9 mouse cellular contexts compared by ENCODE assay signal in the genomic region with DNA sequence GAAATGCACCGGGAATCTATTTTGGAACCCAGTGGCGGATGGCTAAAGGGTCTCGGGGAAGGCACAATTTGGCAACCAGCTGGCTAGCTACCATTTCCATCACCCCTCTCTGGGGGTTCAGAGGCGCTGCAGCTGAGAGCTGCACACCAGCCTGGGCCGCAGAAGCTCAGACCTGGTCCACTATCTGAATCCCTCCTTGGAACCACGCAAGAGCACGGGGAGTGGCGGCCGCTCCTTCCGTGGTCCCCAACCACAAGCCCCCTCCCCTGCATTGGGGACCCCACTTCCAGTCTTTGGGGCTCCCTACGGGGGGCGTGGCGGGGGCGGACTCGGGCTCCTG. TPM values are rescaled to one million over a fixed set of nuclear protein-coding genes. Genes with fewer than 3 reads are reported as not detected.
DNase-seq lines count a peak whose midpoint lies in the region; ATAC-seq and TF ChIP-seq lines count a peak whose summit lies in the region.
"Had no signal": no experiment of that assay in that cellular context is flagged by ENCODE, and none has a peak within 500 bp of the region (broad histone marks: within the 10 kb centered on the region; RNA-seq: fewer than 3 reads in every experiment).

No protein-coding gene starts in this region.

- TF ChIP-seq CTCF in heart, postnatal 0 days (IDR thresholded peaks at IDR 0.05; ENCODE audit: low read depth): no peak

- no peaks in the 10 kb centered on the region for H3K9me3 ChIP-seq in heart, postnatal 0 days (replicated peaks; ENCODE audit: control insufficient read depth, low read length)
- H3K9me3 ChIP-seq in embryonic facial prominence, embryonic 11.5 days (replicated peaks; ENCODE audit: control insufficient read depth, low read length): no peaks in the 10 kb centered on the region
- H3K9me3 ChIP-seq in hindbrain, embryonic 16.5 days (ENCODE audit: control insufficient read depth, low read length): no peaks in the 10 kb centered on the region
- H3K9me3 ChIP-seq in midbrain, embryonic 15.5 days: no peaks in the 10 kb centered on the region

- H3K27ac ChIP-seq in heart, postnatal 0 days (ENCODE audit: low read depth): no peak overlapping the region
- no peak overlapping the region for H3K27ac ChIP-seq in embryonic facial prominence, embryonic 11.5 days (replicated peaks; ENCODE audit: low read depth, low read length)
- H3K27ac ChIP-seq in hindbrain, embryonic 16.5 days (ENCODE audit: low read depth, low read length): peak overlapping the region; percentile 89
- peak overlapping the region; percentile 93 for H3K27ac ChIP-seq in midbrain, embryonic 15.5 days

- peak overlapping the region; percentile 90 for H3K4me2 ChIP-seq in heart, postnatal 0 days (ENCODE audit: low read depth, low read length)
- H3K4me2 ChIP-seq in embryonic facial prominence, embryonic 11.5 days (ENCODE audit: low read depth, low read length): peak overlapping the region; percentile 99
- H3K4me2 ChIP-seq in hindbrain, embryonic 16.5 days (ENCODE audit: low read length): peak overlapping the region; percentile 82
- H3K4me2 ChIP-seq in midbrain, embryonic 15.5 days: peak overlapping the region; percentile 80

- H3K36me3 ChIP-seq in heart, postnatal 0 days (replicated peaks; ENCODE audit: control insufficient read depth, insufficient read depth, low read length): no peaks in the 10 kb centered on the region
- H3K36me3 ChIP-seq in embryonic facial prominence, embryonic 11.5 days (replicated peaks; ENCODE audit: control insufficient read depth, insufficient read depth, low read depth, low read length): no peaks in the 10 kb centered on the region
- H3K36me3 ChIP-seq in hindbrain, embryonic 16.5 days (ENCODE audit: control insufficient read depth, insufficient read depth, low read length): no peaks in the 10 kb centered on the region
- H3K36me3 ChIP-seq in midbrain, embryonic 15.5 days (replicated peaks): no peaks in the 10 kb centered on the region

- no peak overlapping the region for H3K9ac ChIP-seq in heart, postnatal 0 days (replicated peaks; ENCODE audit: low read depth, low read length)
- H3K9ac ChIP-seq in embryonic facial prominence, embryonic 11.5 days (replicated peaks; ENCODE audit: low read length): peak overlapping the region; percentile 62
- H3K9ac ChIP-seq in hindbrain, embryonic 16.5 days (ENCODE audit: low read depth, low read length): peak overlapping the region; percentile 90
- peak overlapping the region; percentile 85 for H3K9ac ChIP-seq in midbrain, embryonic 15.5 days

- H3K4me3 ChIP-seq in heart, postnatal 0 days (ENCODE audit: low read depth, low read length): peak overlapping the region; percentile 58
- H3K4me3 ChIP-seq in embryonic facial prominence, embryonic 11.5 days (ENCODE audit: low read depth, low read length): peak overlapping the region; percentile 62
- peak overlapping the region; percentile 74 for H3K4me3 ChIP-seq in hindbrain, embryonic 16.5 days (ENCODE audit: low read length)
- peak overlapping the region; percentile 80 for H3K4me3 ChIP-seq in midbrain, embryonic 15.5 days

- no peak for TF ChIP-seq EP300 in heart, postnatal 0 days (IDR thresholded peaks at IDR 0.05; ENCODE audit: low read depth)

- peaks cover 65% of the 10 kb centered on the region for H3K27me3 ChIP-seq in heart, postnatal 0 days (ENCODE audit: control insufficient read depth, insufficient read depth, low read length)
- H3K27me3 ChIP-seq in embryonic facial prominence, embryonic 11.5 days (ENCODE audit: control insufficient read depth, insufficient read depth, low read length): peaks cover 37% of the 10 kb centered on the region
- no peaks in the 10 kb centered on the region for H3K27me3 ChIP-seq in hindbrain, embryonic 16.5 days (replicated peaks; ENCODE audit: control insufficient read depth, insufficient read depth, low read length)
- H3K27me3 ChIP-seq in midbrain, embryonic 15.5 days (replicated peaks): 0 out of 2 replicates have a peak, but pooled peaks cover 3% of the 10 kb centered on the region

- H3K4me1 ChIP-seq in heart, postnatal 0 days (ENCODE audit: control insufficient read depth, insufficient read depth): no peaks in the 10 kb centered on the region
- no peaks in the 10 kb centered on the region; the same call in 1 of the 2 replicates for H3K4me1 ChIP-seq in embryonic facial prominence, embryonic 11.5 days (ENCODE audit: control insufficient read depth, insufficient read depth, low read length)
- peaks cover 12% of the 10 kb centered on the region for H3K4me1 ChIP-seq in hindbrain, embryonic 16.5 days (ENCODE audit: control insufficient read depth, insufficient read depth, low read depth, low read length)
- peaks cover 26% of the 10 kb centered on the region for H3K4me1 ChIP-seq in midbrain, embryonic 15.5 days

- no peak for DNase-seq in heart, postnatal 0 days (ENCODE audit: low spot score)
- DNase-seq in heart, adult 9 months (ENCODE audit: low spot score in 2 of 2): no peak
- DNase-seq in embryonic facial prominence, embryonic 11.5 days (ENCODE audit: low spot score): no peak
- no peak for DNase-seq in urinary bladder, adult 18-20 months (ENCODE audit: low spot score in 2 of 2)
- DNase-seq in urinary bladder, postnatal 25 days (ENCODE audit: low spot score): no peak

- ATAC-seq in heart, postnatal 0 days (ENCODE audit: insufficient read depth, low read depth): no peak
- ATAC-seq in embryonic facial prominence, embryonic 11.5 days (replicated peaks; ENCODE audit: insufficient number of reproducible peaks, low FRiP score, low TSS enrichment, low read depth): peak; percentile 7; the same call in 1 of the 2 replicates
- peak; percentile 43 for ATAC-seq in hindbrain, embryonic 16.5 days
- ATAC-seq in midbrain, embryonic 15.5 days (replicated peaks): peak; percentile 62
- no peak for ATAC-seq in megakaryocyte progenitor cell, adult 5-6 weeks (replicated peaks; ENCODE audit: poor library complexity)

- WGBS in heart, postnatal 0 days: 3% methylated on average over 15 of the region's 15 CpGs
- WGBS in embryonic facial prominence, embryonic 11.5 days: 1% methylated on average over 15 of the region's 15 CpGs
- under 1% methylated on average over 15 of the region's 15 CpGs for WGBS in hindbrain, embryonic 16.5 days
- WGBS in midbrain, embryonic 15.5 days: 1% methylated on average over 15 of the region's 15 CpGs

RNA-seq across cellular contexts. Expression of a gene that starts 1.7 kb away (rescaled TPM):
- not detected in 2 replicates for total RNA-seq in heart, postnatal 0 days (2014; rRNA removed; ENCODE audit: low replicate concordance)
- polyA plus RNA-seq in heart, postnatal 0 days (2015; fragmentation: Nextera tagmentation; extraction: Ambion mirVana): not detected in 2 replicates
- 2.5 and 4.6 TPM in 2 replicates for polyA plus RNA-seq in embryonic facial prominence, embryonic 11.5 days (2014; fragmentation: Nextera tagmentation; extraction: Ambion mirVana)
- polyA plus RNA-seq in hindbrain, embryonic 16.5 days (2015; fragmentation: Nextera tagmentation; extraction: Ambion mirVana): 181 and 198 TPM in 2 replicates
- polyA plus RNA-seq in midbrain, embryonic 15.5 days (2015; fragmentation: Nextera tagmentation; extraction: Ambion mirVana): 178 and 184 TPM in 2 replicates
- total RNA-seq in megakaryocyte progenitor cell, adult 5-6 weeks (2015): not detected in 2 replicates
- total RNA-seq in megakaryocyte progenitor cell, adult 5-6 weeks (2017): not detected in 2 replicates
- total RNA-seq: granulocyte monocyte progenitor cell, adult 5-6 weeks had no signal

Comparison
In these comparisons a context has a peak if more than half of its experiments do, and no peak if none do; other contexts are left out.
1. ATAC-seq: peak in embryonic facial prominence, embryonic 11.5 days (single experiment), hindbrain, embryonic 16.5 days (single experiment) and midbrain, embryonic 15.5 days (single experiment); none in heart, postnatal 0 days (single experiment) and megakaryocyte progenitor cell, adult 5-6 weeks (single experiment).
2. H3K27ac ChIP-seq: peak in hindbrain, embryonic 16.5 days (single experiment) and midbrain, embryonic 15.5 days (single experiment); none in heart, postnatal 0 days (single experiment) and embryonic facial prominence, embryonic 11.5 days (single experiment).
3. RNA of a gene that starts 1.7 kb away (polyA plus RNA-seq): 178 to 184 TPM in midbrain, embryonic 15.5 days and 181 to 198 TPM in hindbrain, embryonic 16.5 days; 2.5 to 4.6 TPM in embryonic facial prominence, embryonic 11.5 days and not detected in heart, postnatal 0 days; every median in the first group is over 10 times any median in the second.
4. Peak in every context shown above with its lines, with median percentiles within 50 percentile points of each other: H3K4me2 ChIP-seq and H3K4me3 ChIP-seq.